Mouse (Mus musculus) liver, postnatal 0 days (tissue): ENCODE measurements at regions not wholly inside any gene's neighbourhood (a gene's known extent, or its start where the extent isn't known, plus 50 kb on each side); places are given as distances from the start of the nearest gene placed in this dataset.

Experiments
- ATAC-seq: fragments of 200-750 bp; cut with Nextera tagmentation; 2 replicates; pipeline ENCODE4 v1.8.0; 2017; ENCODE audit warnings: mild to moderate bottlenecking, moderate library complexity
- DNase-seq: peaks from one replicate; pipeline ENCODE4 v3.0.0-alpha.2; 2016
- H3K27ac ChIP-seq: fragments of 300-500 bp; sonication (generic); 2 replicates; pipeline ENCODE4 v1.5.1; 2014; ENCODE audit warnings: antibody characterized with exemption, moderate library complexity, mild to moderate bottlenecking, low read depth
- H3K27me3 ChIP-seq: fragments of 300-500 bp; sonication (generic); 2 replicates; pipeline ENCODE4 v1.6.1; 2014; ENCODE audit warnings: low read length, control low read depth, mixed read lengths; ENCODE audit not compliant: insufficient read depth
- H3K36me3 ChIP-seq: fragments of 300-500 bp; sonication (generic); replicated peaks from 2 replicates; pipeline ENCODE4 v1.6.1; 2014; ENCODE audit warnings: mild to moderate bottlenecking, control low read depth, low read length, moderate library complexity, mixed read lengths; ENCODE audit not compliant: insufficient read depth
- H3K4me1 ChIP-seq: fragments of 300-500 bp; sonication (generic); 2 replicates; pipeline ENCODE4 v1.6.1; 2014; ENCODE audit warnings: antibody characterized with exemption, mild to moderate bottlenecking, control low read depth; ENCODE audit not compliant: insufficient read depth
- H3K4me2 ChIP-seq: fragments of 300-500 bp; sonication (generic); 2 replicates; pipeline ENCODE4 v1.6.1; 2014; ENCODE audit warnings: low read depth, mild to moderate bottlenecking, low read length, moderate library complexity, mixed read lengths
- H3K4me3 ChIP-seq: fragments of 300-500 bp; sonication (generic); 2 replicates; pipeline ENCODE4 v1.5.1; 2014; ENCODE audit warnings: low read depth, low read length
- H3K9ac ChIP-seq: fragments of 300-500 bp; sonication (generic); replicated peaks from 2 replicates; pipeline ENCODE4 v1.6.1; 2014; ENCODE audit warnings: mild to moderate bottlenecking, moderate library complexity
- H3K9me3 ChIP-seq: fragments of 300-500 bp; sonication (generic); 2 replicates; pipeline ENCODE4 v1.6.1; 2016; ENCODE audit warnings: mild to moderate bottlenecking, control low read depth, low read length, mixed read lengths
- CTCF ChIP-seq: sonication (generic); IDR thresholded peaks from 2 replicates; pipeline ENCODE4 v1.5.1; 2016; ENCODE audit warnings: antibody characterized with exemption, low read depth
- EP300 ChIP-seq: IDR thresholded peaks from 2 replicates; pipeline ENCODE4 v1.6.1; 2016; ENCODE audit warnings: antibody characterized with exemption, low read depth, mild to moderate bottlenecking
- WGBS: fragments of 180-500 bp; shearing (Covaris S2); extraction: QIAGEN DNeasy Blood & Tissue Kit; methylation state at CpG from one replicate; pipeline ENCODE4 v1.1.7; 2014; ENCODE audit not compliant: insufficient replicate concordance; 5-methylcytosine and 5-hydroxymethylcytosine counted together

DNA sequence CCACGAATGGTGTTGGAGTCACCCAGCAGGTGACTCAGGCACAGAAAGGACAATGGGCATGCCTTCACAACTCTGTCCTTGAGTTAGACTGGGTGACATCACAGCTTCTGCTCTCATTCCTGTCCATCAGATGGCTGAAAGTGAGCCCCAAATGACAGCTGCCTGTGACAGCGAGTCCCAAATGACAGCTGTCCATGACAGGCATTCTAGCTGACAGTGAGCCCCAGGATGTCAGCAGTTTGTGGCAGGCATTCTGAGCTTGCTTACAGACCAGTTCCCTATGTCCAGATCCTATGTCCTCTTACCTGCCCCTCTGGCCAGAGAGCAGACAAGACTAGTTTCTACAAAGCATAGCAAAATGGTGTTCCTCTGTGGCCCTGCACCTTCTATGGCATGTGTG, 102.7 kb upstream of the Slc35f3 start:
- H3K4me3 ChIP-seq: no peak overlapping the region
- ATAC-seq (no peak), DNase-seq (no peak)
- H3K27me3 ChIP-seq: no peaks in the 10 kb centered on the region
- no peaks in the 10 kb centered on the region for H3K4me1 ChIP-seq
- no peak overlapping the region for H3K4me2 ChIP-seq
- TF ChIP-seq EP300: no peak
- TF ChIP-seq CTCF: no peak
- no peak overlapping the region for H3K27ac ChIP-seq
- peaks cover 5% of the 10 kb centered on the region; the same call in 1 of the 2 replicates for H3K9me3 ChIP-seq
- no peaks in the 10 kb centered on the region for H3K36me3 ChIP-seq
- 65% methylated on average over 2 of the region's 2 CpGs for WGBS
- no peak overlapping the region for H3K9ac ChIP-seq

DNA sequence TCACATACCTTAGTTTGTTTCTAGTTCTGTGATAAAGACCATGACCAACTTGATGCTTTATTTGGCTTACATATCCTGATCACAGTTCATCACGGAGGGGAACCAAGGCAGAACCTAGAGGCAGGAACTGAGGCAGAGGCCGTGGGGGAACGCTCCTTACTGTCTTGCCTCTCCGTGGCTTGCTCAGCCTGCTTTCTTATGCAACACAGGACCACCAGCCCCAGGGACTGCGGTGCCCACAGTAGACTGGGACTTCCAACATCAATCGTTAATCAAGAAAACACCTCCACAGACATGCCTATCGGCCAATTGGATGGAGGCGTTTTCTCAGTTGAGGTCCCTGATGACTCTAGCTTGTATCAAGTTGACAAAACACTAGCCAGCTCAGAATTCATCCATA, 87.8 kb upstream of the Slc35f3 start:
- TF ChIP-seq CTCF (no peak), EP300 (no peak)
- H3K4me3 ChIP-seq: no peak overlapping the region
- ATAC-seq: no peak
- H3K9ac ChIP-seq: no peak overlapping the region
- H3K27ac ChIP-seq: no peak overlapping the region
- no peaks in the 10 kb centered on the region for H3K27me3 ChIP-seq
- WGBS: 82% methylated on average over 8 of the region's 8 CpGs
- no peak overlapping the region for H3K4me2 ChIP-seq
- no peak for DNase-seq
- no peaks in the 10 kb centered on the region for H3K9me3 ChIP-seq
- no peaks in the 10 kb centered on the region for H3K36me3 ChIP-seq
- no peaks in the 10 kb centered on the region for H3K4me1 ChIP-seq

DNA sequence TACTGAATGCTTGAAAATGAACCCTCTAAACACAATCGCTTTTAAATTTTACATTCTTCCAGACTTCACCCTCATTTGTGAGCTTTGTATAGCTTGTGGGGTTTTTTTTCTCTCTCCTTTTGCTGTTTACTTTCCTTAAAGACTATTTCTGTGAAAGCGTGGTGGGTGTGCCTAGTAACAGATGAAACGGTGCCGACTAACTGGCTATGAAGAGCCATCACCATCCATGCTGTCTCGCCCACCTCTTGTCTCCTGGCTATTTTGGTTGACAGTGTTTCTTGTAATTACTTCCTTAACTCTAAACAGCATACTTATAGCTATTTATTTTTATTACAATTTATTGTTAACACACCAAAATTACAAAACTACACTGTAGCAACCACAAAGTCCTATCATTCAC, 85.6 kb upstream of the Slc35f3 start:
- TF ChIP-seq EP300 (no peak), CTCF (no peak)
- 76% methylated on average over 5 of the region's 5 CpGs for WGBS
- ATAC-seq: no peak

DNA sequence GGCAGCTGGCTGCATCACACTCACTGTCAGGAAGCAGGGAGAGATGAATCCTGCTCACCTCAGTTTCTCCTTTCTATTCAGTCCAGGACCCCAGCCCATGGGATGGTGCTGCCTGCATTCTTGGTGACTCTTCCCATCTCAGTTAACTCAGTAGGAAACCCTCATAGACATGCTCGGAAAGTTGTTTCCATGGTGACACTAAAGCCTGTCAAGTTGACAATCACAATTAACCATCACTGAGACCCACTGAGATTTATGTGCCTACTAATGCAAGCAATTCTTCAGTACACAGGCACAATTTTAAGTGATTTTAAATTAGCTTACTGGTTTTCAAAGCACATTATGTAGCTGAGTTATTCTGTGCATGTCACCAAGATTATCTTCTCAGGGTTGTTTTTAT, 83.8 kb upstream of the Slc35f3 start:
- Histone ChIP-seq H3K9ac (no peak overlapping the region), H3K36me3 (no peaks in the 10 kb centered on the region), H3K4me1 (no peaks in the 10 kb centered on the region), H3K27ac (no peak overlapping the region), H3K4me3 (no peak overlapping the region), H3K27me3 (no peaks in the 10 kb centered on the region), H3K4me2 (no peak overlapping the region), H3K9me3 (no peaks in the 10 kb centered on the region)
- TF ChIP-seq CTCF: no peak
- no peak for TF ChIP-seq EP300
- no peak for DNase-seq
- 67% methylated on average over 1 of the region's 1 CpGs for WGBS
- ATAC-seq: no peak

More for the DNA sequence above, 85.6 kb upstream of the Slc35f3 start:
- no peak overlapping the region for H3K4me2 ChIP-seq
- H3K9ac ChIP-seq: no peak overlapping the region
- DNase-seq: no peak
- no peaks in the 10 kb centered on the region for H3K36me3 ChIP-seq
- no peaks in the 10 kb centered on the region for H3K9me3 ChIP-seq
- no peaks in the 10 kb centered on the region for H3K27me3 ChIP-seq
- H3K4me3 ChIP-seq: no peak overlapping the region
- H3K27ac ChIP-seq: no peak overlapping the region
- H3K4me1 ChIP-seq: no peaks in the 10 kb centered on the region

DNA sequence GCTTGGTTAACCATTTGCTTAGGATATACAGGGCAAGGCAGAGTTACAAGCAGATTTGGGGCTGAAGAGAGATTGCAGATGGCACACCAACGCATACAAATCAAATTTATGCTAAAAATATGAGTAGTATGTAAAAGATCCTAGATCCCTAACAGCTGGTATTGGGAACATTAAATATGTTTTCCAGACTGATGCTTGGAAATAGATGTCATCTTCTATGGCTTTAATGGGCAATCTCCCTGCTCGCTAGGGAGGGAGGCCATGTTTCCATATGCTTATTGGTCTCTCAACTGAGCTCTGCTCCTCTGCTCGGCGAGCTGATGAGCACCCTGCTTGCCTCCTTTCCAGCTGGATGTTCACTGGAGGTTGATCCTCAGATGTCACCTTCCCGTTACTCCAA, 82.0 kb upstream of the Slc35f3 start:
- no peak for TF ChIP-seq EP300
- H3K27ac ChIP-seq: no peak overlapping the region
- no peak overlapping the region for H3K4me3 ChIP-seq
- ATAC-seq (no peak), DNase-seq (no peak)
- no peaks in the 10 kb centered on the region for H3K4me1 ChIP-seq
- no peak overlapping the region for H3K4me2 ChIP-seq
- no peak overlapping the region for H3K9ac ChIP-seq
- WGBS: 69% methylated on average over 5 of the region's 5 CpGs
- no peaks in the 10 kb centered on the region for H3K36me3 ChIP-seq
- no peaks in the 10 kb centered on the region for H3K9me3 ChIP-seq
- no peaks in the 10 kb centered on the region for H3K27me3 ChIP-seq

DNA sequence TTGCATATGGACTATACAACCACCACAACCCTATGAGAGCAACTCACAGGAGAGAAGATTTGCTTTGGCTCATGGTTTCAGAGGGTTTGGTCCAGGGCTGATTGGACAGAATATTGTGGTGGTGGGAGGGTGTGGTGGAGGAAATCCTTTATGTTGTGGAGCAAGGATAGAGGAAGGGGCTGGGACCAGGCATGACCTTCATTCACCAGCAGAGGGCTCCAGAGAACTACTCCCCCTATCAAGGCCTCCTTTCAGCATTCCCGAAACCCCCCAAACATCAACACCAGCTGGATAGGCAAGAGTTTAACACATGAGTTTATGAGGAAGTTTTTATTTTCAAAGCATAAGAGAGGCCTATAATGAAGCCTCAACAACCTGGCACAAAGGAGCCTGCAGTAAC, 76.7 kb upstream of the Slc35f3 start:
- no peak for ATAC-seq
- Histone ChIP-seq H3K36me3 (no peaks in the 10 kb centered on the region), H3K9ac (no peak overlapping the region), H3K9me3 (no peaks in the 10 kb centered on the region), H3K27ac (no peak overlapping the region), H3K4me3 (no peak overlapping the region), H3K4me1 (no peaks in the 10 kb centered on the region), H3K27me3 (no peaks in the 10 kb centered on the region), H3K4me2 (no peak overlapping the region)
- no peak for DNase-seq
- 47% methylated on average over 1 of the region's 1 CpGs for WGBS
- TF ChIP-seq CTCF (peak; percentile 25; the same call in 1 of the 2 replicates), EP300 (no peak)

DNA sequence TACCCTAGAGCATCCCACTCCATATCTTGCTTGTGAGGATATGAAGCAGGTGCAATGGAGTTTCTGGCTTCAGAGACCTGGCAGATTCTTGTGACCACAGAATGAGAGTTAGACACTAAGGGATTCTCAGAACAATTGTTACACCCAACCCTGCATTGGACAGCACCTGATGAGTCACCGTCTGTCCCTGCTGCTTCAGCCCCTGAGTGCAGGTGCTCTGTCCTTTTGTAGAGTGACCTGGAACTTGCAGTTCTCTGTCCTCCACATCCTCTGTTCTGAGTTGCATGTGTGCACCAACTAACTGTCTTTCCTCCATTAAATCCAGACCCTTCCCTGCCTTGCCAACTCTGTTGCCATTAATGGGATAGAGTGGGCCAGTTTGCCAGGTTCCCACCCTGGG, 66.6 kb upstream of the Slc35f3 start:
- H3K27me3 ChIP-seq: no peaks in the 10 kb centered on the region
- H3K9me3 ChIP-seq: no peaks in the 10 kb centered on the region
- H3K36me3 ChIP-seq: no peaks in the 10 kb centered on the region
- no peak overlapping the region for H3K4me3 ChIP-seq
- no peak overlapping the region for H3K27ac ChIP-seq
- no peak for DNase-seq
- no peak overlapping the region for H3K4me2 ChIP-seq
- H3K9ac ChIP-seq: no peak overlapping the region
- ATAC-seq: no peak
- TF ChIP-seq EP300: no peak
- TF ChIP-seq CTCF: no peak
- 100% methylated on average over 1 of the region's 1 CpGs for WGBS
- H3K4me1 ChIP-seq: no peaks in the 10 kb centered on the region
